Mouse (Mus musculus) erythroblast, embryonic 14.5 days (primary cell): ENCODE measurements around the gene Hdc. TPM values are rescaled to one million over a fixed set of nuclear protein-coding genes. Genes with fewer than 3 reads are reported as not detected.

Experiments used
- H3K27me3 ChIP-seq: 2 replicates; pipeline ENCODE4 v1.6.1; 2012; ENCODE audit warnings: inconsistent platforms; ENCODE audit not compliant: control insufficient read depth
- H3K36me3 ChIP-seq: 2 replicates; pipeline ENCODE4 v1.6.1; 2012; ENCODE audit warnings: mild to moderate bottlenecking, inconsistent platforms; ENCODE audit not compliant: control insufficient read depth
- H3K4me1 ChIP-seq: 2 replicates; pipeline ENCODE4 v1.6.1; 2012; ENCODE audit warnings: inconsistent platforms; ENCODE audit not compliant: control insufficient read depth
- H3K4me3 ChIP-seq: replicated peaks from 2 replicates; pipeline ENCODE3; 2012; ENCODE audit warnings: moderate library complexity, mild to moderate bottlenecking, inconsistent platforms
- H3K9me3 ChIP-seq: 2 replicates; pipeline ENCODE4 v1.6.1; 2012; ENCODE audit warnings: low read length, inconsistent platforms, mixed read lengths; ENCODE audit not compliant: control insufficient read depth
- GATA1 ChIP-seq: IDR thresholded peaks from 2 replicates; pipeline ENCODE4 v1.6.1; 2012; ENCODE audit warnings: low read length, inconsistent platforms, mixed read lengths
- TAL1 ChIP-seq: IDR thresholded peaks from 3 replicates; pipeline ENCODE4 v1.6.1; 2012; ENCODE audit warnings: low read length, inconsistent platforms, mixed read lengths
- polyA plus RNA-seq: library from polyadenylated mRNA; stranded (reverse); fragments of >175 nt; gene quantifications from 2 replicates; pipeline ENCODE4 v1.2.3, GENCODE M21; 2012

The Hdc gene
- 0.28 and 0.80 TPM in 2 replicates for polyA plus RNA-seq

DNA sequence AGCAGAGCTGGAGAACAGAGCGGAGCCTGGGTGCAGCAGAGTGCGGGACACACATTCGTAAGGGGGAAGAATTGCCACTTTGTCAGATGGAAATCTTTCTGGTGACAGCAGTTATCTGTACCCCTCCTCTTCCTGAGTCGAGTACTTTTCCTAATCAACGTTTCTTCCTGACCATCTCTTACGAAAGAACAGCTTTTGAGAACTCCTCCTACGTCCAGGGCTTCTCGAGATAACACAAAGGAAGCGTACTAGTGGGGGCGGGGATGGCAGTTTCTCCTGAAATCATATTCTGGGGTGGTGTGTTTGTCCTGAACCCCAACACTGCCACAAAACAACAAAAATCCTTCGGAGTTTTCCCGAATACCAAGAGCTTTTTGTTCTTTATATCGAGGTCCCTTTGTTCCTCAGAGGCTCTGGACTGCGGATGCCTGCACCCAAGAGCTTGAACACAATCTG is at the start of gene Hdc:
Gene Hdc (minus strand): TSS at position 51 of the 456 bp plus-strand sequence.
- Histone ChIP-seq H3K9me3 (no peaks in the 10 kb centered on the region), H3K27me3 (no peaks in the 10 kb centered on the region), H3K36me3 (no peaks in the 10 kb centered on the region), H3K4me1 (peaks cover 7% of the 10 kb centered on the region), H3K4me3 (no peak within 1 kb of the TSS)
- TF ChIP-seq GATA1 (no peak), TAL1 (no peak)

GRCm38 (mm10) chr2:126668621-126669252 is 49.6 kb upstream of the Hdc start:
- peaks cover 3% of the 10 kb centered on the region for H3K36me3 ChIP-seq
- no peaks in the 10 kb centered on the region for H3K27me3 ChIP-seq
- peaks cover 24% of the 10 kb centered on the region for H3K4me1 ChIP-seq
- no peaks in the 10 kb centered on the region for H3K9me3 ChIP-seq
- TF ChIP-seq TAL1 (no peak), GATA1 (no peak)
- no peak overlapping the region for H3K4me3 ChIP-seq

GRCm38 (mm10) chr2:126665984-126666383 is 46.9 kb upstream of the Hdc start:
- Histone ChIP-seq H3K27me3 (no peaks in the 10 kb centered on the region), H3K36me3 (peaks cover 3% of the 10 kb centered on the region), H3K4me3 (no peak overlapping the region), H3K4me1 (peaks cover 5% of the 10 kb centered on the region), H3K9me3 (no peaks in the 10 kb centered on the region)
- no peak for TF ChIP-seq GATA1
- no peak for TF ChIP-seq TAL1

DNA sequence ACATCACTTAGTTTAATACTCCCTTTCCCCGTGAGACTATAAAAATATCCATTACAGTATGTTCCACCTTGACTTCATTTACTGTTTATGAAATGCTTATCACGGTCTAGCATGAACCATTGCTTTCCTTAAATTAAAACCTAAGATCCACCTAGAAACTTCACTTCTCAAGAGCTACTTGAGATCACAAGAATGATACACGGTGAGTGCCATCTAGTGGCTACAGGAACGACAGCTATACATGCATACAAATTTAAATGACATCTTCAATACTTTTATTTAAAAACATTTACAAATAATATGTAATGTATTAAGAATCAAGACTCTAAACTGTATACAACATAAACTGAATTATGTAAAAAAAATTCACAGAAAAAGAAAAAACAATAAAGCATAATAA is 44.4 kb upstream of the Hdc start:
- TF ChIP-seq TAL1 (no peak), GATA1 (no peak)
- peaks cover 3% of the 10 kb centered on the region for H3K36me3 ChIP-seq
- no peak overlapping the region for H3K4me3 ChIP-seq
- H3K27me3 ChIP-seq, result no peaks in the 10 kb centered on the region
- peaks cover 4% of the 10 kb centered on the region for H3K4me1 ChIP-seq
- no peaks in the 10 kb centered on the region for H3K9me3 ChIP-seq

- no peak overlapping the region for H3K4me3 ChIP-seq
- H3K36me3 ChIP-seq, result peaks cover 71% of the 10 kb centered on the region
- no peaks in the 10 kb centered on the region for H3K4me1 ChIP-seq
- TF ChIP-seq GATA1 (no peak), TAL1 (no peak)
- H3K9me3 ChIP-seq, result no peaks in the 10 kb centered on the region
- no peaks in the 10 kb centered on the region for H3K27me3 ChIP-seq
Observed at GRCm38 (mm10) chr2:126652929-126653328, 33.8 kb upstream of the Hdc start.

DNA sequence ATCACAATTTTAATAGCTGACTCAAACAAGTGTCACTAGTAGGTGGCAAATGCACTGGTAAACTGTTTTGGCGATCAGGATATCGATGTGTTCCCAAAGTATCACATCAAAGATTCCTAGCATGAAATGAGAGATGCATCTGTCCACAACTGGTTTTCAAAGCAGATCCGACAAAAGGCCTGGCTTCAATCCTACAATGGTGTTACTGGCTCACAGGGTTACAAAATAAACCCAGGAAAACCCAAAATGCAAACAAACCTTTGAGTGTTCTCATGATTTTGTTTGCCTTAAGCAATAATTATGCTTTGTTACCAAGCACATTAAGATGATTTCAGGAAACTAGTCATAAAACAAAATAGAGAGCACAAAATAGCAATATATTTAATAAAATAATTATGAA is 28.7 kb upstream of the Hdc start:
- Histone ChIP-seq H3K27me3 (no peaks in the 10 kb centered on the region), H3K9me3 (no peaks in the 10 kb centered on the region), H3K4me3 (no peak overlapping the region), H3K36me3 (peaks cover 81% of the 10 kb centered on the region), H3K4me1 (no peaks in the 10 kb centered on the region)
- TF ChIP-seq GATA1, result no peak
- no peak for TF ChIP-seq TAL1

- no peaks in the 10 kb centered on the region for H3K27me3 ChIP-seq
- H3K9me3 ChIP-seq, result no peaks in the 10 kb centered on the region
- peaks cover 79% of the 10 kb centered on the region for H3K36me3 ChIP-seq
- TF ChIP-seq TAL1, result no peak
- no peak overlapping the region for H3K4me3 ChIP-seq
- no peaks in the 10 kb centered on the region for H3K4me1 ChIP-seq
Observed at GRCm38 (mm10) chr2:126646461-126646860, 27.4 kb upstream of the Hdc start.

- TF ChIP-seq TAL1 (no peak), GATA1 (no peak)
- H3K9me3 ChIP-seq, result peaks cover 3% of the 10 kb centered on the region; the same call in 1 of the 2 replicates
- no peak overlapping the region for H3K4me3 ChIP-seq
- H3K27me3 ChIP-seq, result no peaks in the 10 kb centered on the region
- H3K36me3 ChIP-seq, result peaks cover 85% of the 10 kb centered on the region
- no peaks in the 10 kb centered on the region for H3K4me1 ChIP-seq
Observed at GRCm38 (mm10) chr2:126644768-126645167, 25.7 kb upstream of the Hdc start.

DNA sequence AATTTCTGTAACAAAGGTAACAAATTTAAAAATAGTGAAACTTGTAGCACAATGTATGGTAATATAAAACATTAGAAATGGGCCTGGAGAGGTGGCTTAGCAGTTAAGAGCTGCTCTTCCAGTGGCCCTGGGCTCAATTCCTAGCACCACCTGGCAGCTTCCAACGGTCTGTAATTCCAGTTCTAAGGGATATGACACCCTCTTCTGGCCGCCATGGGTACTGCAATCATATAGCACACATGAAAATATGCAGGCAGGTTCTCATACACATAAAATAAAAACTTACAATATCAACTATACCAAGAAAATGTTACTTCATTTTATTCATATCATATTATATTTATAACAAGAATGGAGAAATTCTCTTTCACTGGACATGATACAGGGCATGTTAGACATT is 21.2 kb upstream of the Hdc start:
- Histone ChIP-seq H3K4me3 (no peak overlapping the region), H3K36me3 (peaks cover 75% of the 10 kb centered on the region), H3K27me3 (no peaks in the 10 kb centered on the region), H3K9me3 (peaks cover 3% of the 10 kb centered on the region; the same call in 1 of the 2 replicates), H3K4me1 (peaks cover 11% of the 10 kb centered on the region)
- TF ChIP-seq GATA1 (no peak), TAL1 (no peak)
